Mouse (Mus musculus): Measurements from ENCODE around the gene Fhod1. TPM values are rescaled to one million over a fixed set of nuclear protein-coding genes. Genes with fewer than 3 reads are reported as not detected.
A peak's percentile ranks its signal among the peaks of the same experiment; 100 is the strongest.

Gene Fhod1
- total RNA-seq, 1 experiment from 2014 or later, result 4.2 TPM

- no peak for ATAC-seq (replicated peaks; ENCODE audit: low read depth, poor library complexity, severe bottlenecking)
Observed at GRCm38 (mm10) chr8:105350186-105350585, 2.4 kb upstream of the Fhod1 start.

DNA sequence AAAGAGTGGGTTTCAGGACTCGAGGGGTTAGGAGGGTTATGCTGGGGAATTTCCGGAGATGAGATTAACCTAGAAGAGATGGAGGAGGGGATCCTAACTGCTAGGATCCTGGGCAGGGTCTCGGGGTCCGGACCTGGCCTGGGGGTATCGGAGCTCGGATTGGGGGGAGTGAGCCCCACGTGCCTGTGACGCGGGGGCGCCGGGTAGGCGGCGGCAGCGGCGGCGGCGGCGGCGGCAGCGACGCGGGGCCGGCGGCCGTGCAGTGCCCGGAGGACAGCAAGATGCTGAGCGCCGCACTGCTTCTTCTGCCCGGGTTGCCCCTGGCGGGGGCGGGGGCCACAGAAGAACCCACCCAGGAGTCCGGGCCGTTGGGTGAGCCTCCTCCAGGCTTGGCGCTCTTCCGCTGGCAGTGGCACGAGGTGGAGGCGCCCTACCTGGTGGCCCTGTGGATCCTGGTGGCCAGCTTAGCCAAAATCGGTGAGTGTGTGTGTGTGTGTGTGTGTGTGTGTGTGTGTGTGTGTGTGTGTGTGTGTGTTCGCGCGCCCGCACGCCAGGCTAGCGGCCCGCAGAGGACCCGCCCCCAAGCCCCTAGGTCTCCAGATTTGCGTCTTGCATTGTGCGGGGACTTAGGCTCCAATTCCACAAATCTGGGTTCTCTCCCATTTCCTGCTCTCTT, 1.5 kb upstream of the Fhod1 start:
- no peak for ATAC-seq (replicated peaks; ENCODE audit: low read depth, poor library complexity, severe bottlenecking)

- peak; percentile 6 for ATAC-seq (replicated peaks; ENCODE audit: low read depth, poor library complexity, severe bottlenecking)
Observed at GRCm38 (mm10) chr8:105348450-105349095, 820 bp upstream of the Fhod1 start, which contains the start of gene Slc9a5. Slc9a5 (plus strand) TSS chr8:105348843.

DNA sequence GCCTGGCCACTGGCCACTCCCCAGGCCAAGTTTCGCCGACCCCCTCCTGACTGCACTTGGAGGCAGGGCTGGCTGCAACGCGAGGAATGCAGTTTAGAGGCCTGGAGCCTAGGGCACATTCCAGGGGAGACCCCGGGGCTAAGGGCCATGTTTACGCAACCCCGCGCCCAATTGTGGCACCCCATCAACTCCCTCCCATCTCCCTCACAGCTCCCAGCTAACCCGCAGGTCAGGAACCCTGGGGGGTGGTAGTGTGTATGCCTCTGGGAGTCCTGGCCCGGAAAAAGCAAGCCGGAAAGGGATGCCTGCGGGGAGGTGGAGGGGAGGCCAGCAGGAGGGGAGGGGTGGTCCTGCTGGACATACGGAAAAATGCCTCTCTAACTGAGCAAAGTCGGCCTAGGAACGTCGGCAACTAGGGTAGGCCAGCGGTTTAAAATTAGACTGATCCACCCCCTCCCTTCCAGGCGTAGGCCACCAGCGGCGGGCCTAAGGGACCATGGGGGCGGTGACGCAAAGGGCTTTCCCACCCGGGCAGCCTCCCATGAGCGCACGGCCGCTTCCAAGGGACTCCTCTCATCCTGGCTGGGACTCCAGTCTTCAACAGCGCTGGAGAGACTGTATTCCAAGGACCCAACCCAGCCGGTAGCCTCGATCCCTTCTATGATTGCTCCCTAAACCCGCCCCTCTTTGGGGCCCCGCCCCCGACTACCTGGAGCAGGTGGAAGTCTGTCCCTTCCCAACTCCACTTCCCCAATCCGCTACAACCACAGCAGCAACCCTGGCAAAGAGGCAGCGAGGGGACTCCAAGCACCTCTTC, 934 bp downstream of the Fhod1 start:
- peak; percentile 12; the same call in 1 of the 2 replicates for ATAC-seq (replicated peaks; ENCODE audit: low read depth, poor library complexity, severe bottlenecking)

GRCm38 (mm10) chr8:105345061-105345975, 2.4 kb downstream of the Fhod1 start:
- peak; percentile 43 for ATAC-seq (replicated peaks; ENCODE audit: low read depth, poor library complexity, severe bottlenecking)

GRCm38 (mm10) chr8:105343791-105344574, 3.8 kb downstream of the Fhod1 start:
- ATAC-seq (replicated peaks; ENCODE audit: low read depth, poor library complexity, severe bottlenecking), result no peak

DNA sequence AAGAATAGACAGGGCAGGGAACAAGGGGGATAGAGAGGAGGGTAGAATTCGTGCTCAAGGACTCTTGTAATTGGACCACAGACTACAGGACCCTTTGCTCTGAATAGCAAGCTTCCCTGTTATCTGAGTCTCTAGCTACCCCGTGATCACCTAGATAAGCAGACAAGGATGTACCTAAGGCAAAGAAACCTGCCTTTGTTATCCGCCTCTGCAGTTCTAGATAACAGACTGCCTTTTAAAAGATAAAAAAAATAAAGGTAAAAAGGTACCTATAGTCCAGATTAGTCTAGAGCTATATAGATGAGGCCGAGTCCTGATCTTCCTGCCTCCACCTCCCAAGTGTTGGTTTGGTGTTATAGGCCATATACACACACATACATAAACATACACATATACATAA, 5.0 kb downstream of the Fhod1 start:
- ATAC-seq (replicated peaks; ENCODE audit: low read depth, poor library complexity, severe bottlenecking), result no peak

DNA sequence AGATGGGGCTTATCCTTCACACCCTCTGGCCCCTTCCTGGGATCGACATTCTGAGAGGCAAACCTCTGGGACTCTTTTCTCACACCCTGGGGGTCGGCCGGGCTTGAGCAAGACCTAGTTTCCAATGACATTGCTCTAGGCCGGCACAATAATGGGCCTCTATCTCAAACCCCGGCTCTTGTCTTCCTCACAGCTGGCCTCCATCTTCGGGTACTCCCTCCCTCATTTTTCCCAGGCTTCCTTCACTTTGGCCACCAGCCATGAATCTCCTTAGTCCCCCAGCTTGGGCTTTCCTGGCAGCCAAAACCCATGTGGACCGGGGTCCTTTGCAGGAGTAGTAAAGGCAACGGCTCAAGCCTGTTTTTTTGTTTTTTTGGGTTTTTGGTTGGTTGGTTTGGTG, 6.4 kb downstream of the Fhod1 start:
- ATAC-seq (replicated peaks; ENCODE audit: low read depth, poor library complexity, severe bottlenecking), result no peak

DNA sequence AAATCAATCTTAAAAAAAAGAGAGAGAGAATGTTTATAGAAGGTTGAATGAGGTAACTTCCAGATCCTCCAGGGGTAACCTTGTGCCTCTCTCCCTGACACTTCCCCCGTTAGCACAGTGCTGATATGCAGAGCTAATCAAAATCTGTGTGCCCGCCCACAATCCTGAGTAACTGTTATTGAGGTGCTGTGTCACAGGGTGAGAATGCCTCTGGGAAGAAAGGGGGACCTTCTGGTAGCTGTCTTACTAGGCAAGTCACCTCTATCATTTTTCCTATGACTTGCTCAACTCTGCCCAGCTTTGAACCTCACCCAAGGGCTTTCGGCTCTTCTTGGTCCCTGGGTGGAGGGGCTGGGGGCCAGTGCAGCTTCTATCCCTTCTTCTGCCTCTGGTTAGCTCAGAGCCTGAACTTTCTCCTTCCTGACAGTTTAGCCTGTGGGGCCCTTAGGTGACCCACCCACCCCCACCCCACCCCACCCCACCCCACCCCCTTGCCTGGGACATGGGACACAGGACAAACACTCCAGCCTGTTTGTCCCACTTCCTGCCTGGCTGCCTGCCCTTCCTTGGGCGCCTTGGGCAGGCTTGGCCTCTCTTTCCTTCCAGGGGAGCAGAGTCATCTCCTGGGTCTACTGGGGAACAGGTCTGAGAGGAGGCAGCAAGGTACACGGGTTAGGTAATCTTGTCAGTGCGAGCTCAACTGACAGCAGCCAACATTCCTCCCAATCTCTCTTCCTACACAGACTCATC, 7.7 kb downstream of the Fhod1 start:
- ATAC-seq (replicated peaks; ENCODE audit: low read depth, poor library complexity, severe bottlenecking), result peak; percentile 52

- peak; percentile 81 for ATAC-seq (replicated peaks; ENCODE audit: low read depth, poor library complexity, severe bottlenecking)
Observed at GRCm38 (mm10) chr8:105338992-105339391, 8.8 kb downstream of the Fhod1 start.

GRCm38 (mm10) chr8:105336373-105337130, 11.2 kb downstream of the Fhod1 start:
- no peak for ATAC-seq (replicated peaks; ENCODE audit: low read depth, poor library complexity, severe bottlenecking)

DNA sequence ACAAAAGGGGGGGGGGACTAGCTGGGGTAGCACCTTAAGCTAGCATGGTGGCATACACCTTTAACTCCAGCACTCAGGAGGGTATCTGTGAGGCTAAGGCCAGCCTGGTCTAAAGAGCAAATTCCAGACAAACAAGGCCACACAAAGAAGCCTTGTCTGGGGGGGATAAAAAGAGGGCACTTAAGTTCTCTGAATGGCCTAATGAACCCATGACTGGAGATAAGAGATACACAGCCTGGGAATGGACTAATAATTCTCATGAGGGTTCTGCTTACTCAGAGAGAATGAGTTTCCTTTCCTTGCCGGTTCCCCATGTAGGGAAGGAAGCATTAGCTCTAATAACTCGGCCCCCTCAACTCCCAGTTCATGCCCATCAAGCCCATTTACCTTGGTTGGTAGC, 15.2 kb downstream of the Fhod1 start:
- ATAC-seq (replicated peaks; ENCODE audit: low read depth, poor library complexity, severe bottlenecking), result no peak

DNA sequence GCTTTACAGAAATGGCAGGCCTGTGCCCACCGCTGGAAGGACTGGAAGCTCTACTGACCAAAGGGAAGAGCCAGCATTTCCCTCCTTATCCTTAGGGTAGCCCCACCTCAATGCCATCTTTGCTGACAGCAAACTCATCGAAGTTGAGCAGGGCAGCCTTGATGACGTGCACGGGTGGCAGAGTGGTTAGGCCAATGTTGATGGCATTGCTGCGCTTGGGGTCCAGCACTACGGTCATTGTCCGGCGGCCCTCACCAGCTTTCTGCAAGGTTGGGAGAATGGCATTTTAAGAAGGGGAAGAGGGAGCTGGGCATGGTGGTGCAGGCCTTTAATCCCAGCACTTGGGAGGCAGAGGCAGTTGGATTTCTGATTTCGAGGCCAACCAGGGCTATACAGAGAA, 15.8 kb downstream of the Fhod1 start:
- no peak for ATAC-seq (replicated peaks; ENCODE audit: low read depth, poor library complexity, severe bottlenecking)

GRCm38 (mm10) chr8:105331469-105331868, 16.3 kb downstream of the Fhod1 start:
- no peak for ATAC-seq (replicated peaks; ENCODE audit: low read depth, poor library complexity, severe bottlenecking)

DNA sequence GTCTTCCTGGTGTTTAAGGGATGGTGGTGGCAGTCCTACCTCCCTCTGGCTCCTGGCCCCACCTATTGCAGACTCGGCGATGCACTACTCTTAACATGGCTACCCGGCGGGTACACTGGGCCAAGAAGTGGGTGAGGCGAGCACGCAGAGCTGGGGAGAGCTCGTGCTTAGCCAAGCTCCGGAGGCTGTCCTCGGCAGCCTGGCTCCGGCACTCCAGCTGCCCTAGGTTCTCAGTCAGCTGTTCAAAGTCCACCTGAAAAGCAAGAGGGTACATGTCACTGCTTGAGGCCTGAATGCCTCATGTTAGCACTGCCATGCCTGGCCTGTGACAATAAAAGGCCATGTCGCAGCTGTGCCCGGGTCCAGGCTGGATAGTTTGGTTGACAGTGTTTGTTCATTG, 17.4 kb downstream of the Fhod1 start:
- ATAC-seq (replicated peaks; ENCODE audit: low read depth, poor library complexity, severe bottlenecking), result no peak

DNA sequence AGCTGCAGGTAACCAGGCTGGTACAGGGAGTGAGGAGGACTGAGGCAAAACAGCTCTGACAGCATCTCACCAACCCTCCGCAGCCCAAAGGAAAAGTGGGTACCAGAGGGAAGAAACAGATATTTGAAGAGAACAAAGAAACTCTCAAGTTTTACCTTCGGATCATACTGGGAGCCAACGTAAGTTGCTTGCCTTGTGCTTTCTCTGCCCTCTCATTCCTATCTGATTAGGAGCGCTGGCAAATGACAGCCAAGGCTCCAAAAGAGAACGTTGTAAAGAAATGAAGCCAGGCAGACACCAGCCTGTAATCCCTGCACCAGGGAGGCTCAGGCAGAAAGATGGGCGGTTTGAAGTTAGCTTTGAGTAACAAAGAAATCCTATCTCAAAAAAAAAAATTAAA, 20.8 kb downstream of the Fhod1 start:
- ATAC-seq (replicated peaks; ENCODE audit: low read depth, poor library complexity, severe bottlenecking), result no peak

GRCm38 (mm10) chr8:105326141-105326672, 21.5 kb downstream of the Fhod1 start, which contains the start of the genes Lrrc29 and Tmem208:
Lrrc29 (minus strand) TSS chr8:105326278.
Tmem208 (plus strand) TSS chr8:105326354.
- peak; percentile 90 for ATAC-seq (replicated peaks; ENCODE audit: low read depth, poor library complexity, severe bottlenecking)

Measured in common myeloid progenitor, adult 5-6 weeks (primary cell).